Mouse (Mus musculus): ENCODE measurements around the gene Tmprss11e. TPM values are rescaled to one million over a fixed set of nuclear protein-coding genes. Genes with fewer than 3 reads are reported as not detected.

Gene Tmprss11e
- polyA plus RNA-seq, 1 experiment from 2014 or later = 0.54 TPM

- H3K9me3 ChIP-seq = no peaks in the 10 kb centered on the region
- no peak for ATAC-seq (ENCODE audit: insufficient read depth, low FRiP score, low read depth)
Measured at GRCm38 (mm10) chr5:86735808-86736207, 9.8 kb downstream of the Tmprss11e start.

GRCm38 (mm10) chr5:86730587-86730986 lies 15.0 kb downstream of the Tmprss11e start:
- 67% methylated on average over 4 of the region's 4 CpGs for WGBS
- no peak overlapping the region for H3K27ac ChIP-seq
- no peak overlapping the region for H3K4me2 ChIP-seq
- no peak for ATAC-seq (ENCODE audit: insufficient read depth, low FRiP score, low read depth)
- H3K4me1 ChIP-seq = no peaks in the 10 kb centered on the region
- no peaks in the 10 kb centered on the region for H3K9me3 ChIP-seq
- no peak overlapping the region for H3K9ac ChIP-seq
- H3K36me3 ChIP-seq = no peaks in the 10 kb centered on the region
- no peaks in the 10 kb centered on the region for H3K27me3 ChIP-seq (replicated peaks)
- H3K4me3 ChIP-seq (replicated peaks) = no peak overlapping the region

More at GRCm38 (mm10) chr5:86735808-86736207, 9.8 kb downstream of the Tmprss11e start:
- Histone ChIP-seq H3K27me3 (replicated peaks) (no peaks in the 10 kb centered on the region), H3K27ac (no peak overlapping the region), H3K4me3 (replicated peaks) (no peak overlapping the region), H3K36me3 (no peaks in the 10 kb centered on the region), H3K4me1 (no peaks in the 10 kb centered on the region), H3K9ac (no peak overlapping the region), H3K4me2 (no peak overlapping the region)
- WGBS = 63% methylated on average over 2 of the region's 2 CpGs

- H3K27me3 ChIP-seq (replicated peaks) = no peaks in the 10 kb centered on the region
- H3K9ac ChIP-seq = no peak overlapping the region
- no peak overlapping the region for H3K4me2 ChIP-seq
- WGBS = 60% methylated on average over 6 of the region's 6 CpGs
- H3K4me1 ChIP-seq = no peaks in the 10 kb centered on the region
- H3K4me3 ChIP-seq (replicated peaks) = no peak overlapping the region
- no peak overlapping the region for H3K27ac ChIP-seq
- ATAC-seq (ENCODE audit: insufficient read depth, low FRiP score, low read depth) = no peak
- H3K9me3 ChIP-seq = no peaks in the 10 kb centered on the region
- no peaks in the 10 kb centered on the region for H3K36me3 ChIP-seq
Measured at GRCm38 (mm10) chr5:86728574-86728973, 17.0 kb downstream of the Tmprss11e start.

GRCm38 (mm10) chr5:86727033-86727432 lies 18.6 kb downstream of the Tmprss11e start:
- no peak for ATAC-seq (ENCODE audit: insufficient read depth, low FRiP score, low read depth)
- Histone ChIP-seq H3K9me3 (no peaks in the 10 kb centered on the region), H3K36me3 (no peaks in the 10 kb centered on the region), H3K4me1 (no peaks in the 10 kb centered on the region), H3K9ac (no peak overlapping the region), H3K4me3 (replicated peaks) (no peak overlapping the region), H3K4me2 (no peak overlapping the region), H3K27me3 (replicated peaks) (no peaks in the 10 kb centered on the region), H3K27ac (no peak overlapping the region)
- WGBS = 68% methylated on average over 9 of the region's 9 CpGs

GRCm38 (mm10) chr5:86725021-86725420 lies 20.6 kb downstream of the Tmprss11e start:
- Histone ChIP-seq H3K27ac (no peak overlapping the region), H3K4me2 (no peak overlapping the region), H3K9ac (no peak overlapping the region), H3K27me3 (replicated peaks) (no peaks in the 10 kb centered on the region), H3K36me3 (no peaks in the 10 kb centered on the region), H3K9me3 (no peaks in the 10 kb centered on the region), H3K4me3 (replicated peaks) (no peak overlapping the region), H3K4me1 (no peaks in the 10 kb centered on the region)
- ATAC-seq (ENCODE audit: insufficient read depth, low FRiP score, low read depth) = no peak

GRCm38 (mm10) chr5:86722820-86723460 lies 22.7 kb downstream of the Tmprss11e start:
- Histone ChIP-seq H3K9ac (no peak overlapping the region), H3K36me3 (no peaks in the 10 kb centered on the region), H3K27ac (no peak overlapping the region), H3K27me3 (replicated peaks) (no peaks in the 10 kb centered on the region), H3K4me1 (no peaks in the 10 kb centered on the region), H3K4me2 (no peak overlapping the region), H3K9me3 (no peaks in the 10 kb centered on the region), H3K4me3 (replicated peaks) (no peak overlapping the region)
- 50% methylated on average over 2 of the region's 2 CpGs for WGBS
- no peak for ATAC-seq (ENCODE audit: insufficient read depth, low FRiP score, low read depth)

GRCm38 (mm10) chr5:86714967-86715366 lies 30.6 kb downstream of the Tmprss11e start:
- Histone ChIP-seq H3K4me3 (replicated peaks) (no peak overlapping the region), H3K36me3 (no peaks in the 10 kb centered on the region), H3K9me3 (no peaks in the 10 kb centered on the region), H3K27ac (no peak overlapping the region), H3K9ac (no peak overlapping the region), H3K4me1 (no peaks in the 10 kb centered on the region), H3K4me2 (no peak overlapping the region), H3K27me3 (replicated peaks) (no peaks in the 10 kb centered on the region)
- WGBS = 73% methylated on average over 2 of the region's 2 CpGs
- no peak for ATAC-seq (ENCODE audit: insufficient read depth, low FRiP score, low read depth)

GRCm38 (mm10) chr5:86704923-86705322 lies 40.7 kb downstream of the Tmprss11e start:
- no peak for ATAC-seq (ENCODE audit: insufficient read depth, low FRiP score, low read depth)
- H3K27ac ChIP-seq = no peak overlapping the region
- 79% methylated on average over 3 of the region's 3 CpGs for WGBS

GRCm38 (mm10) chr5:86684667-86685066 lies 60.9 kb downstream of the Tmprss11e start:
- Histone ChIP-seq H3K4me3 (replicated peaks) (no peak overlapping the region), H3K27me3 (replicated peaks) (no peaks in the 10 kb centered on the region), H3K36me3 (no peaks in the 10 kb centered on the region), H3K4me2 (no peak overlapping the region), H3K9me3 (no peaks in the 10 kb centered on the region), H3K9ac (no peak overlapping the region), H3K27ac (no peak overlapping the region), H3K4me1 (no peaks in the 10 kb centered on the region)
- WGBS = 59% methylated on average over 4 of the region's 4 CpGs
- ATAC-seq (ENCODE audit: insufficient read depth, low FRiP score, low read depth) = no peak

More at GRCm38 (mm10) chr5:86704923-86705322, 40.7 kb downstream of the Tmprss11e start:
- Histone ChIP-seq H3K36me3 (no peaks in the 10 kb centered on the region), H3K9me3 (no peaks in the 10 kb centered on the region), H3K4me2 (no peak overlapping the region), H3K4me1 (no peaks in the 10 kb centered on the region), H3K27me3 (replicated peaks) (no peaks in the 10 kb centered on the region), H3K9ac (no peak overlapping the region), H3K4me3 (replicated peaks) (no peak overlapping the region)

- Histone ChIP-seq H3K27me3 (replicated peaks) (no peaks in the 10 kb centered on the region), H3K9ac (no peak within 1 kb of the TSS), H3K36me3 (no peaks in the 10 kb centered on the region), H3K4me1 (no peaks in the 10 kb centered on the region), H3K4me3 (replicated peaks) (no peak within 1 kb of the TSS), H3K4me2 (no peak within 1 kb of the TSS), H3K27ac (no peak within 1 kb of the TSS), H3K9me3 (no peaks in the 10 kb centered on the region)
- WGBS = 48% methylated on average over 5 of the region's 5 CpGs
- no peak for ATAC-seq (ENCODE audit: insufficient read depth, low FRiP score, low read depth)
Measured at GRCm38 (mm10) chr5:86676262-86676661, 69.4 kb downstream of the Tmprss11e start, which contains the start of gene Tmprss11b. TSS of gene Tmprss11b (minus strand) at chr5:86676362.

Other genes with a start within 250 kb of the Tmprss11e start
- 3.3 and 5.6 TPM in 2 replicates for gene Tmprss11g, start 227.2 kb downstream of the Tmprss11e start, polyA plus RNA-seq (2015; fragmentation: Nextera tagmentation; extraction: Ambion mirVana)
- 0.27 and 0.89 TPM in 2 replicates for gene Tmprss11f, start 113.4 kb downstream of the Tmprss11e start, polyA plus RNA-seq (2015; fragmentation: Nextera tagmentation; extraction: Ambion mirVana)
- gene Tmprss11b, start 69.5 kb downstream of the Tmprss11e start, polyA plus RNA-seq (2015; fragmentation: Nextera tagmentation; extraction: Ambion mirVana) = 3.2 and 6.0 TPM in 2 replicates
- 40.9 and 42.2 TPM in 2 replicates for gene Ythdc1, start 58.4 kb upstream of the Tmprss11e start, polyA plus RNA-seq (2015; fragmentation: Nextera tagmentation; extraction: Ambion mirVana)
- gene Ugt2b34, start 161.1 kb upstream of the Tmprss11e start, polyA plus RNA-seq (2015; fragmentation: Nextera tagmentation; extraction: Ambion mirVana) = 73.5 and 96.4 TPM in 2 replicates
- gene Ugt2b1, start 180.7 kb upstream of the Tmprss11e start, polyA plus RNA-seq (2015; fragmentation: Nextera tagmentation; extraction: Ambion mirVana) = 0.06 TPM in 1 of 2 replicates, not detected in the other

All from stomach, embryonic 15.5 days (tissue).